Mouse (Mus musculus): ENCODE measurements around the gene Sema3f. TPM values are rescaled to one million over a fixed set of nuclear protein-coding genes. Genes with fewer than 3 reads are reported as not detected.
A peak's percentile ranks its signal among the peaks of the same experiment; 100 is the strongest.

Sema3f gene
- total RNA-seq, 2 experiments from 2014 or later, result 4.9 to 6.1 TPM

GRCm38 (mm10) chr9:107695441-107696105 lies 14.7 kb downstream of the Sema3f start:
- no peak for DNase-seq
- intact Hi-C loops (cut with DNase I), result no loop called here

DNA sequence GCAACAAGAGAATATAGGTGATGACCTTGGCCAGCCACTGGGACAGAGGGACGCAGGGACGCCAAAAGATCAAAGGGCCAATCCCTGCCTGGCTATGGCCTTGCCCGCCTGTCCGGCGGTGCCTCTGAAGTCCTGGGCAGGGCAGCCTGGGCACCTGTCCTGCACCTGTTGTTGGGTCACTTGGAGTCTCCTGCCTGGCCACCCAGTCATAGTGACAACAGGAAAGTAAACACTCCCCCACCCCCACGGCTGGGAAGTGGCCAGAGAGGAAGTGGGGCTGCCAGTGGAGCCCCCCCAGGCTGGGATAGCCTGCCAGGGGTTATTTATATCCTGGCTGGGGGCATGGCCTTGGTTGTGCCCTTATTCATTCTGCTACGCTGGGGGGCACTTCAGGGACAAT lies 15.6 kb downstream of the Sema3f start:
- intact Hi-C loops (cut with DNase I), result no loop called here
- no peak for DNase-seq

GRCm38 (mm10) chr9:107693433-107693987 lies 16.8 kb downstream of the Sema3f start:
- intact Hi-C loops (cut with DNase I), result no loop called here
- no peak for DNase-seq

- intact Hi-C loops (cut with DNase I), result no loop called here
- no peak for DNase-seq
Measured at GRCm38 (mm10) chr9:107692785-107693184, 17.5 kb downstream of the Sema3f start.

- DNase-seq, result no peak
- intact Hi-C loops (cut with DNase I), result no loop called here
Measured at GRCm38 (mm10) chr9:107690391-107690790, 19.9 kb downstream of the Sema3f start.

DNA sequence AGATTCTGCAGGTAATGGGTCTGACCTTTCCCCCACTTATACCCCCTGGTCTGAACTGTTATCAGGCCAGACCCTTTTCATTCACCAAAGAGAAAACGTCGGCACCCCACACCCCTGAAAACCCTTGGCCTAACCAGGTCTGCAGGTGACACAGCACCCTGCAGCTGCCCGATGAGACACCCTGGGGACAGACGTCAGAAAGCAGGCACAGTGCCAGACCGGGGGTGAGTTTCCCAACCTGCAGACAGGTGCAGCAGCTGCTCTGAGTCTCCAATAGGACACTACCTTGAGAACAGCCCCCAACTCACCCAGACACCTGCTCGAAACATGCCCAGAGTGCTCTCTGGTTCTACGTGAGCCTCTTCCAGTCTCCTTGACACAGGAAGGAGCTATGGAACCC lies 21.3 kb downstream of the Sema3f start:
- intact Hi-C loops (cut with DNase I), result no loop called here
- no peak for DNase-seq

- intact Hi-C loops (cut with DNase I), result no loop called here
- DNase-seq, result no peak
Measured at GRCm38 (mm10) chr9:107688415-107688814, 21.9 kb downstream of the Sema3f start.

DNA sequence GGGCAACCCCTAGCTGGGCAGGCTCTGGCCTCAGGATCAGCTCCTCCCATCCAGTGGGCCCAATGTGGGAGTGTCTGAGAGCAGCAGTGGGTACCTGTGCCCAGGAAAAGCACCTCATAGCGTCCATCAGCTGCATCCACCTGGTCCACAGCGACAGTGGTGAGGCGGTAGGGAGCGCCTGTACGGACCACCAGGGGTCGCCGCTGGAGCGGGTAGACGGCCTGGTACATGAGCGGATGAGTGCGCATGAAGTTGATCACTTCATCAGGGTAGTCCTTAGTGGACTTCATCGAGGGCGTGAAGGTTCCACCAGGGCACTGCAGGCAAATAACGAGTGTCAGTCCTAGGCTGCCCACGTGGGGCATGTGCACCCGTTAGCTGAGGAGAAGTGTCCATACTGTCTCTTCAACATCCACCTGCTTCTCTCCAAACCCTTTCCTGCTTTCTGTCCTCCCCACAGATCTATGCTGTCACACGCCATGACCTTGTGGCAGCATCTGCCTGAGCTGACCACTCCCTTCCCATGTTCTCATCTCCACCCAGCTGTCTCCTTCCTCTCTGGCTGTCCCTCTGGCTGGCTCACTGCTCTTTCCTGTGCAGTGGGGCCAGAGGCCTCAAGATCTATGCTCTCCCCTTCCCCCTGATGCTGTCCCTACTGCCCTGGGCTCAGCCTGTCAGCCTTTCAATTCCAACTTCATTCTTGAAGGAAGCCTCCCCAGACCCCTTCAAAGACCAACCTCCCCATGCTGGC lies 24.9 kb downstream of the Sema3f start:
- DNase-seq, result peak; percentile 44 to 62
- intact Hi-C loops (cut with DNase I), result no loop called here

DNA sequence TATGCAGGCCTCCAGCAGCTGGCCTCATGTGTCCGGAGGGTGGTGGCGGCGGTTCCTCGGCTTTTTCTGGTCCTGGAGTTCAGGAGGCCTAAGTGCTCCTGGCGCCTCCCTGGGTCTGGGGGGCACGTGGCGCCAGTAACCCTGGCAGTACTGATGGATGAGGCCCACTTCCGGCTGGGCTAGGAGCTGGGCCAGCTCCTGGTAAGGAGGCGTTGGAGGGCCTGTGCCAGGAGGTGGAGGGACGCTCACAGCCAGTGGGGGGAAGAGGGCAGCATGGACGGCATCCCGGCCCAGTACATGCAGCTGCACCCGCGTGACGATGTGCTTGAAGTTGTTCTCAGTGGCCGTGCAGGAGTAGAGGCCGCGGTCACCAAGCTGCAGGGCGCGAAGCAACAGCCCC lies 27.9 kb downstream of the Sema3f start:
- intact Hi-C loops (cut with DNase I), result no loop called here

DNA sequence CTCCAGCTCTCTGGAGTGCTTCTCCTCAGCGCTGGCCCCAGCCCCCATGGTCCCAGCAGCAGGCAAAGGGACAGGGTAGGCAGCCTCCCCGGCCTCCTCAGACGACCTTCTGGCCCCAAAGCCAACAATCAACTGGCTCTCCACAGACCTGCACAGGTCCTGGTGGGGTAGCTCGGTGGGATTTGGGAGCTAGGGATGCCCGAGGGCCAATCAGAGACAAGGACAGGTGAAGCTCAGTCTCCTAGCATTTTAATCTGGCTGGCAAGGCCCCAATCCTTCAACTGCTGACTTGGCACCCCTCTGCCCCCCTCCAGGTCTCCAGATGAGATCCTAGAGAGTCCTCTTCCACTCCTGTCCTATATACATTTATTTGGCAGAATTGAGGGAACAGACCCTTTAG lies 30.8 kb downstream of the Sema3f start, which contains the start of gene Gnat1:
TSS of gene Gnat1 (minus strand) at position 212 of the 400 bp plus-strand sequence.
- intact Hi-C loops (cut with DNase I), result no loop called here
- DNase-seq, result no peak

More for the DNA sequence above, 27.9 kb downstream of the Sema3f start:
- no peak for DNase-seq

DNA sequence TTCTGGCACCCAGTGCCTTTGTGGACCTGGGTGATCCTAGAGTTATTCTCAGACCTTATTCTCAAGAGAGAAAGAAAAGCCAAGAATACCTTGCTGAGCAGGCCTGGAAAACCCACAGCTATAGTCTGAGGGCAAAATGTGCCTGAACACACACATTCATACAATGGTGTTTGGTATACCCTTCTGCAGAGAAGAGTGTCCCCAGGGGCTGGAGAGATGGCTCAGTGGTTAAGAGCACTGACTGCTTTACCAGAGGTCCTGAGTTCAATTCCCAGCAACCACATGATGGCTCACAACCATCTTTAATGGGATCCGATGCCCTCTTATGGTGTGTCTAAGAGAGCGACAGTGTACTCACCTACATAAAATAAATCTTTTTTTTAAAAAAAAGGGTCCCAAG lies 31.4 kb downstream of the Sema3f start:
- intact Hi-C loops (cut with DNase I), result no loop called here
- no peak for DNase-seq

- intact Hi-C loops (cut with DNase I), result loop anchor here (2.0 kb wide), 1 partner anchor 77 kb away; no protein-coding TSS in a partner anchor
- peak in 1 of 2 experiments; percentile 53 for DNase-seq
Measured at GRCm38 (mm10) chr9:107677819-107678526, 32.3 kb downstream of the Sema3f start.

GRCm38 (mm10) chr9:107677091-107677784 lies 33.0 kb downstream of the Sema3f start:
- intact Hi-C loops (cut with DNase I), result loop anchor here (2.0 kb wide), 1 partner anchor 76 kb away; no protein-coding TSS in a partner anchor
- DNase-seq, result no peak

DNA sequence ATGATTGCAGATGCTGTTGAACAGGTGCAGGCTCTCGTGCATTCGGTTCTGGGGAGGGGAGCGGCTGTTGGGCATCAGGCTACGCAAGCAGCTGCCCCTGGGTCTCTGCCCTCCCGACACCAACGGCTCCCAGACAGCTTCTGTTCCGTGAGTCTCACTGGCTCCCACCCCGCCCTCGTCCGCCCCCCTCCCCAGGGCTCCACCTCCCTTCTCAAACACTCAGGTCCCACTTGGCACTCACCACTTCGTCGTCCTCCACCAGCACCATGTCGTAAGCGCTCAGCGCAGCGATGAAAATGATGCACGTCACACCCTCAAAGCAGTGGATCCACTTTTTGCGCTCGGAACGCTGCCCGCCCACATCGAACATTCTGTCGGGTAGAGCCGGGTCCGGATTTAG lies 34.0 kb downstream of the Sema3f start:
- DNase-seq, result no peak
- intact Hi-C loops (cut with DNase I), result loop anchor here (2.0 kb wide), 1 partner anchor 76 kb away; no protein-coding TSS in a partner anchor

- peak; percentile 60 to 66 for DNase-seq
- intact Hi-C loops (cut with DNase I), result loop anchor here (1.0 to 2.0 kb wide), 2 partner anchors 30 to 75 kb away; no protein-coding TSS in a partner anchor
Measured at GRCm38 (mm10) chr9:107675671-107676301, 34.5 kb downstream of the Sema3f start.

DNA sequence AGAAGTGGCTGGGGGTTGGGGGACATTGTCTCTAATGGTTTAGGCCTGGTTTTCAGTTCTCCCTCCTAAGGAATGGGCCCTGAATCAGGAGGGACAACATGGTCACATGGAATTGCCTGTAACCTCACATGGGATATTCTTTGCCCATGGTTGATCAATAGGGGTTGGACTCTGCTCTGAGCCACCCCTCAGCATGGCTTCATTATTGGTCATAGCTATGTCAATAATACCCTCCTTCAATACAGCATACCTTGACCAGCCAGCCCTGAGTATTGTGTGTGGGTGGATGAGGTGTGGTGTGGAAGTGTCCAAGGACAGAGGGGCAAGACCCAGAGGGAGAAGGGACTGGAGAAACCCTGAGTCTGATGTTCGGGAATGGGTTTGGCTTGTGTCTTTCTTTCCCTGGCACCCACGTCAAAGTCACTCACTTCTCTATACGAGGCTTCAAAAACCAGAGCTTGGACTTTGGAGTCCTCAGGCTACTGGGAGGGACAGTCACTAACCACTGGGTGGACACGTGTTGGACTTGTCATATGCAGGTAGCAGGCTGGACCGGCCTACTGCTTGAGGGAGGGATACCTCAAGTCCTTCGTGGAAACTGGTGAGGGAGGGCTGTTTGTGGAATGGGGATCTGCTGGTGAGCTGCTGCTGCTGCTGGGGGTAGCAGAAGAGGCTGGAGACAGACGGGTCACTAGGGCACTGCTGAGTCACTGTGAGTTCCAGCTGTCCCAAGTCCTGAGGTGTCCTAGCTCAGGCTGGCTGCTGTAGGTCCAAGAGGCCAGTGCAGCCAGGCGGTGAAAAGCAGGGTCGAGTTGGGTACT lies 35.5 kb downstream of the Sema3f start:
- intact Hi-C loops (cut with DNase I), result loop anchor here (1.0 kb wide), 1 partner anchor 30 kb away; no protein-coding TSS in a partner anchor

GRCm38 (mm10) chr9:107670259-107670658 lies 40.0 kb downstream of the Sema3f start:
- intact Hi-C loops (cut with DNase I), result no loop called here
- DNase-seq, result peak in 1 of 2 experiments; percentile 43

More for the DNA sequence above, 35.5 kb downstream of the Sema3f start:
- DNase-seq, result no peak

DNA sequence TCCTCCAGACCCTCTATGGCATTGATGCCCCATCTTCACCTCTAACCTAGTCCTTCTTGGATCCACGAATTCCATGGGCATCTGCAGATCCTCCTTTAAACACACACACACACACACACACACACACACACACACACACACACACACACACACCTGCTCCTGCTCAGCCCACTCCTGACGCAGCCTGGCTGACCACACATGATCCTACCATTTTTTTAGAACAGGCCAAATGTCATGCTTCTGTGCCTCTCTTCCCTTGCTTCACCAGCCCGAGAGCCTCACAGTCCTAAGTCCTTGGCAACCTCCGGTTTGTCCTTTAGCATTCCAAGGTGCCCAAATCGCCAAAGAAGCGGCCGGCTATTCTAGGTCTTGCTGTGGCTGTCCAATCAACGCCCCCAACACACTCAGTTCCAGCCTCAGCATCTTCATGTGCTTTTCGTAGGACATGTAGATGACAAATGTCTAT lies 40.8 kb downstream of the Sema3f start, which contains the start of gene Slc38a3:
TSS of gene Slc38a3 (minus strand) at position 51 of the 466 bp plus-strand sequence.
- DNase-seq, result no peak
- intact Hi-C loops (cut with DNase I), result no loop called here
